Mouse (Mus musculus): ENCODE measurements around the gene Slc6a17. TPM values are rescaled to one million over a fixed set of nuclear protein-coding genes. Genes with fewer than 3 reads are reported as not detected.

Gene Slc6a17
- polyA plus RNA-seq, 1 experiment = 6.5 TPM

GRCm38 (mm10) chr3:107466577-107466976, 51.2 kb downstream of the Slc6a17 start:
- no peak for DNase-seq (ENCODE audit: low read depth)

- DNase-seq (ENCODE audit: low read depth) = no peak
Observed at GRCm38 (mm10) chr3:107462160-107462559, 55.7 kb downstream of the Slc6a17 start.

GRCm38 (mm10) chr3:107459773-107460431, 57.9 kb downstream of the Slc6a17 start:
- no peak for DNase-seq (ENCODE audit: low read depth)

DNA sequence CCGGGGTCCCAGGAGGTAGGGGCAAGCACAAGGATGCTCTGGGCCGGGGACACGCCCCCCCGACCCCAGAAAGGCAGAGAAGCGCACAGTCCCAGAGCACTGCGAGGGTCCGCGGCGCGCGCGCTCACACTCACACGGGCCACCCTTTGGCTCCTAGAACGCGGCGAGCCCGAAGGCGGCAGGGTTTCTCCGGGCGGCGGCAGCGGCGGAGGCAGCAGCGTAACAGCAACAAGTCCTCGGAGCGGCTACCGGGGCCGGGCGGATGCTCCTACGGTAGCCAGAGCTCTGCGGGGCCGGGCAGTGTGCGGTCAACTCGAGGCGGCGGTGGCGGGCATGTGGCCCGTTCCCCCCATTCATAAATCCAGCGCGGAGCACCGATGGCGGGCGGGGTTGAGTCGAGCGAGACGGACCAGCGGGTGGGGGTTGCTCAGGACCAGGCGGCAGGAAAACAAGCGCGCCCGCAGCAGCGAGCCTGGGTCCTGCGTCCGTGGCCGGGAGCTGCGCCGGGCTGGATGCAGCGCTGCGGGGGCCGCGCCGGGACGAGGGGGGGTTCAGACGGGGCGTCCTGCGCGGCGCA, 58.5 kb downstream of the Slc6a17 start, which contains the start of gene Kcnc4:
Kcnc4 (minus strand) TSS at position 357 of the 577 bp plus-strand sequence.
- DNase-seq (ENCODE audit: low read depth) = no peak

DNA sequence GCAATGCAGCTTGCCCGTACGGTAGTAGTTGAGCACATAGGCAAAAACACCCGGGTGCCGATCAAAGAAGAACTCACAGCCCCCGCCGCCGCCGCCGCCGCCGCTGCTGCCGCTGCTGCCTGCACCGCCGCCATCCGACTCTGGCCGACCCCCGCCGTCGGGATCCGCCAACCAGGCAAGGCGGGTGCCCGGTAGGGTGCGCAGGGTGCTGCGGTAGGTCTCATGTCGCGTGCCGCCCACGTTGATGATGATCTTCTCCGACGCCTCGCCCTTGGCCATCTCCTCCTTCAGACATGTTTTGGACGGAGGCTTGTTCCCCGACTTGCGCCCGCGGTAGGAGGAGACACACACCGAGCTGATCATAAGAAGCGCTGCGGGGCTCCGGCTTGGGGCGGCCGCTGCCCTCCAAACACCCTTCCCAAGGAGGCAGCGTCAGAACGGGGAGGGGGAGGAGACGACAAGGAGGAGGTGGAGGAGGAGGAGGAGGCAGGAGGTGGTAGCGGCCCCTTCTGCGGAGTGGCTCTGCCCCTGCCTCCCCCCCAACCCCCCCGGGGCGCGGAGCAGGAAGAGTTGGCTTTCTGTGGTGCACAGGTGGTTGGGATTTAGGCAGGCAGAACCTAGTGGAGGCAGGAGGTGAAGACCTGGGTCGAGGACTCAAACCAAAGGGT, 59.2 kb downstream of the Slc6a17 start:
- DNase-seq (ENCODE audit: low read depth) = no peak

DNA sequence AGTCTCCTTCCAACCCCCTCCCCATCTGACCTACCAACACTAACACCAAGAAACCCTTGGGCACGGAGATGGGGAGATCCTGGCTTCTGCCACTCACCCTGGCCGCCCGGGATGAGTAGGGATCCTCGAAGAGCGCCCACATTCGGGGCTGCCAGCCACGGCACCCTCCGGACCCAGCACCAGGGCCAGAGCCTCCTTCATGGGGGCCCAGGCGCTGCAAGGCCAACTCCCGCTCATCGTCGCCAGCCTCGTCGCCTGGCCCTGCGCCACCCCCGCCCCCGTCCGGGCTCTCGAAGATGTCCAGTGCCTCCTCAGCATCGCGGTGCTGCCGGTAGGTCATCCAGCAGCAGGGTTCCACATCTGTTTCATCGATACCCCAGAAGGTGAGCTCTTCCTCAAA, 59.7 kb downstream of the Slc6a17 start:
- no peak for DNase-seq (ENCODE audit: low read depth)

DNA sequence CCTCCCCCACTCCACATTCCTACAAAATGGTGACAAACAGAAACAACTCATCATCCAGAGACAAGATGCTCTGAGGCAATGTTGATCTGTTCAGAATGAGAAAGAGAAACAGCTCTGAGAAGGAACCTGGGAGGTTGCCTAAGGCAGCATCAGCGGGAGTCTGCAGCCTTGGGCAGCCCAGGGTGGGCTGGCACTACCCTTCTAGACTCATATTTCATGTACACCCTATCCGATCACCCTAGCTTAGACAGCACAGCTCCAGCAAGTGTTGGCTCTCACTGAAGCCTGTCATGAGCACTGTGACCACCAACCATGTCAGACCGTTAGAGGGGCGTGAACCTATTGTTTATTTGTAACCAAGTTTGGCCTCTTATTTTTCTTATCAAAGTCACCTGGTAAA, 63.5 kb downstream of the Slc6a17 start:
- DNase-seq (ENCODE audit: low read depth) = no peak

DNA sequence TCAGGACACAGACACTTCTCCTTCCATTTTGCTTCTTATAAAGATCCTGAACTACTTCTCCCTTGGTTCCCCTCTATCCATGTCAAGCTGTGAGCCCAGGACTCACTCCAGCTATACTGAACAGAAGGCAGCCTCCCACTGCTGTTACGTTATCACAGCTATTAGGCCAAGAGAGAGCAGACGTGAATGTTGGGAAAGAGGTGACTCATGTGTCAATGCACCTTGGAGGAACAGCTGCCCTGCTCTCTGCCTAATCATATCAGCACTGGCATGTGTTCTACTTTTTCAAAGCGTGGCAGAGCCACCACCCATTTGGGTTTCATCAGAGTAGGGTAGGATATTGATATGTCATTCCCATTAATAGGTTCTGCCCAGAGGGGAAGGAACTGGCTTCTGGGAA, 71.0 kb downstream of the Slc6a17 start:
- peak; percentile 90 for DNase-seq (ENCODE audit: low read depth)

DNA sequence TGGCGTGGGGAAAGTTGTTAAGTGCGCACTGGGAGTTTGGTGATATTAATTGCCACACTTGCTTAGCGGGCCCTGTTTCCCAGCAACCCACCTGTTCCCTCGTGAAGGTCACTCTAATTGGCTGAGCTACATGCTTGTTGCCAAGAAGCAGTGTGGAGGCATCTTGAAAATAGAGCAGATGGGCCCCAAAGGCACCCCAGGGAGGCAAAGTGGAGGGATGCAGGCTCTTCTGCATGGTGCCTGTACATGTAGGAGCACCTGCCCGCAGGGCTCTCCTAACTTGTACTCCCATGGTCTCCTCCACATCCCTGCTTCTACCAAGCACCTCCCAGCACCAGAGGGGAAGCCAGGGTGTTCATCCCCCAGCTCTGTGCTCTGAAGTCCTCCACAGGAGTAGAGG, 74.0 kb downstream of the Slc6a17 start:
- DNase-seq (ENCODE audit: low read depth) = no peak

- no peak for DNase-seq (ENCODE audit: low read depth)
Observed at GRCm38 (mm10) chr3:107442191-107442590, 75.6 kb downstream of the Slc6a17 start.

- DNase-seq (ENCODE audit: low read depth) = no peak
Observed at GRCm38 (mm10) chr3:107441306-107441705, 76.5 kb downstream of the Slc6a17 start.

GRCm38 (mm10) chr3:107439280-107439679, 78.5 kb downstream of the Slc6a17 start:
- DNase-seq (ENCODE audit: low read depth) = no peak

GRCm38 (mm10) chr3:107437666-107438065, 80.2 kb downstream of the Slc6a17 start:
- no peak for DNase-seq (ENCODE audit: low read depth)

- no peak for DNase-seq (ENCODE audit: low read depth)
Observed at GRCm38 (mm10) chr3:107436434-107436833, 81.4 kb downstream of the Slc6a17 start.

DNA sequence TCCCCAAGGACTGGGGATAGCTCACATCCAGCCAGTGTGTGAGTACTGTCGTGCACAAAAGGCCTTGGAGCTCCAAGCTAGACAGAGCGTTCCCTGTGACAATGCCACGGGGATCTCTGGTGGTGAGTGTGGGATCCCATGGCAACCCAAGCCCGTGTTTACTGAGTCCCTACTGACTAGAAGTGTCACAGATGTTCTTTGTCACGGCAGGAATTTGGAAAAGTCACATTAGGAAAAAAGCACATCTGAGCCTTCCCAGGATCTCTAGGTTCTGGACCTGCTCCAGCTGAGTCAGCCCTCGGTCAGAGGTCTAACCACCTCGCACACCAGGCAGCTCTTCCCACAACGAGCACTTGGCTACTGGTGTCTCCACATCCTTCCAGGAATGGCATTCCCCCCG, 84.2 kb downstream of the Slc6a17 start:
- DNase-seq (ENCODE audit: low read depth) = no peak

DNA sequence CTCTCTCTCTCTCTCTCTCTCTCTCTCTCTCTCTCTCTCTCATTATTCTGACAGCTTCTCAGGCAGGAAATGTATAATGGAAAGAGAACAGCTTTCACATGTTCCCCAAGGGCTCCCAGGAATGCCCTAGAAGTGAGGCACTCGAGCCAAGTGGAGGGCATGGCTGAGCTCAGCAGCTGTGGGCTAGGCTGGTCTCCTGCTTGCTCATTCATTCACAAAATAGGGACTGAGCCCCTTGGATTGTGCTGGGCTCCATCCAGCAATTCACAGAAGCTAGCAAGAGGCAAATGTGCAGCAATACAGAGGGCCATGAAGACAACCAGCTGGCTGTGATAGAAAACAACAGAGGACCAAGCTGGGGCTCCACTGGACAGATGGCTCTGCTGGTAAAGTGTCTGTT, 86.5 kb downstream of the Slc6a17 start:
- DNase-seq (ENCODE audit: low read depth) = no peak

DNA sequence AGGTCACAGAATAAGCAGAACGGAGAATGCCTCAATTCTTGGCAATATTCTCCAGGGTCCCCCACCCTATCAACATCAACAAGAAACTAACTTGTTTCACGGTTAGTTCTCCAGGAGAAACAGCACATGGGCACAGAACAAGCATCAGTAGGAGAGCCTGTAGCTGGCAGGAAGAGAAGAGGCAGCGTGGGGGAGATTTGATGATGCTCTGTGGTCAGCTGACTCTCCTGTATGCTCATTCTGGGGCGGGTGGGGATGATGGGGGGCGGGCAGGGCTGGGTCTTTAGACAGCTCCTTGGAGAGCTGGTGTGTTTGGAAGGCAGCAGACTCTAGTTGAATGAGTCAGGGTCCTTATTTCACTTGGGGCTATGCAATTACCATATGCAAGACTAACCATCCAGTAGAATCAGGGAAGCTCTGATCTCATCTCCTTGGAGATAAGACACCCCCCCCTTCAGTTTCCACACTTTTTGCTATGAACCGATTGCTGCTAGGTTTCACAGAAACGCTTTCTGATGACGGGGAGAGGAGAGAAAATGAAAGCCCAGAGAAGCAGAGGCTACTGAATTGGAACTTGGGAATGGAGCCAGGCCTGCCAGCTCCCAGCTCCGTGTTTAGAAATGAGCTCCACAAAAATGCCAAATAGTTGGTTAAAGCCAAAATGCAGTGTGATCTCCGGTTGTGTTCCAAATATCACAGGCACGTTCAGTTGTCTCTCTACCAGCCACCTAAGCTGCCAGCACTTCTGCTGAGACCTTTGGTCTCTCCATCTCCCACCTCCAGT, 93.4 kb downstream of the Slc6a17 start:
- DNase-seq (ENCODE audit: low read depth) = no peak

- DNase-seq (ENCODE audit: low read depth) = no peak
Observed at GRCm38 (mm10) chr3:107420156-107420555, 97.7 kb downstream of the Slc6a17 start.

Measured in gonadal fat pad, adult 2 months (tissue).